Mouse (Mus musculus): Measurements from ENCODE around the gene Fam57b.

Gene Fam57b

GRCm38 (mm10) chr7:126799050-126799467 is 1.6 kb downstream of the Fam57b start:
- peak; percentile 98 for DNase-seq (ENCODE audit: low spot score in 2 of 2)

DNA sequence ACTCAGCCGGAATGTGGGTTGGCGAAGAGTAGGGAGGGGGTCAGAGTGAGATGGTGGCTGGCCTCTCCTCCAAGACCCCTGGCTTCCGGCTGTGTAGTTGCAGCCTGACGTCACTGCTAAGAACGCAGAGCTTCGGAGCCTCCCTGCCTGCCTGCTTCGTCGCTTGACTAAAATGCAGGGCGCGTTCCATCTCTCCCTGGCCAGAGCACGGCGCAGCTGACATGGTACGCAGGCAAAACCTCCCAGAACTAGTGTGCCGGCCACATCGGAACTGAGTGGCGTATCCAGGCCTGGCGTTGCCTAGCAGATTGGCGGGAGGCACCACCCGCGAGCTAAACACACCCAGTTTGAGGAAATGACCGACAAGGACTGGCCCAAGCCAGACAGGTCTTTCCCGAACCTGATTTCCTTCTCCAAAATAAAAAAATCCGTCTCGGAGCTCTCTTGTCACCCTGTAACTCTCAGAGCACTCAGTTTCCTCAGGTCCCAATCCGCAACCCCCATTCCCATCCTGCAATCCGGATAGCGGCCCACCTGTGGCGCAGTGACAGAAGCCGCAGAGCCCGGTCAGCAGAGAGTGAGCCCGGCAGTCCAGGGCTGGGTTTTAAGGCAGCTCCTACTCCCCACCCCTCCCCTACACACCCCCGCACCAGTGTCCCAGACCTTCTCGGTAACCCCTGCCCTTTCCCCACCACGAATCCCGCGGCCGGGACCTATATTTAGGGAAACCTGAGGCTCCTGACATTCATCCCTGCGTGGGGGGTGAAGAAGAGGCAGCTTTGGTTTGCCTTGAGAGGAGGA is 2.2 kb downstream of the Fam57b start:
- DNase-seq (ENCODE audit: low spot score in 2 of 2): peak in 1 of 2 experiments; percentile 41

- no peak for DNase-seq (ENCODE audit: low spot score in 2 of 2)
Measured at GRCm38 (mm10) chr7:126800269-126801056, 3.0 kb downstream of the Fam57b start.

GRCm38 (mm10) chr7:126801057-126801422 is 3.6 kb downstream of the Fam57b start:
- DNase-seq (ENCODE audit: low spot score in 2 of 2): no peak

- DNase-seq (ENCODE audit: low spot score in 2 of 2): no peak
Measured at GRCm38 (mm10) chr7:126802134-126802889, 4.8 kb downstream of the Fam57b start.

- no peak for DNase-seq (ENCODE audit: low spot score in 2 of 2)
Measured at GRCm38 (mm10) chr7:126803181-126803580, 5.7 kb downstream of the Fam57b start.

- no peak for DNase-seq (ENCODE audit: low spot score in 2 of 2)
Measured at GRCm38 (mm10) chr7:126803751-126804150, 6.3 kb downstream of the Fam57b start.

DNA sequence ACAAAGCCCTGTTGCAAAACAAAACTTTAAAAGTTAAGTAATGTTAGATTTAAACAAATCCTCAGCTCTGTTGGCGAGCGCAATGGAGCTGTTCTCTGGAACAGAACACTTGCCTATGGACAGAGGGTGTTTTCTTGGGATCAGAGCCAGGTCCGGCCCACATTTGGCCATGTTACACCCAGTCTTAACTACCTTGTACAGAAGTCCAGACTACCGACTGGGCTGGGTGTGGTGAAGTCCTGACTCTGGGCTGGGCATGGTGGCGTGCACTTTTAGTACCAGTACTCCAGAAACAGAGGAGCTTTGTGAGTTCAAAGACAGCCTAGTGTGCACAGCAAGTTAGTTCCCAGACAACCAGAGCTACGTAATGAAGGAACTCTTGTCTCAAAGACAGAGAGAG is 9.5 kb downstream of the Fam57b start:
- DNase-seq (ENCODE audit: low spot score in 2 of 2): no peak

DNA sequence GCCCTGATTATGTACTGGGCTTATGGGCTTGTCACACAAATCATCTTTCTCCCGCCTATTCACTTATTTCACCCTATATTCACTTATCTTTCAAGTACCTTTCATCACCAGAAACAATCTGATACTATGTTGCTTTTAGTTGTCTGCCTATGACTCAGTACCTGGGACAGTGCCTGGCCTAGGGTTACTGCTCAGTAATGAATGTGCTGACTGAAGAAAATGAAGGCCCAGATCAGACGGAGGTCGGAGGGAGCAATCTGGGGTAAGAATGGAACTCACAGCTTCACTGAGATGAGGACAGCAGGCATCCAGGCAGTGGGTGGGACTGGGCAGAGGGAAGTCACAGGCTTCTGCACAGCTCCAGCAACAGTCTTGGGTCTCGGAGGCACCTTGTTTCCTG is 9.9 kb downstream of the Fam57b start:
- no peak for DNase-seq (ENCODE audit: low spot score in 2 of 2)

DNA sequence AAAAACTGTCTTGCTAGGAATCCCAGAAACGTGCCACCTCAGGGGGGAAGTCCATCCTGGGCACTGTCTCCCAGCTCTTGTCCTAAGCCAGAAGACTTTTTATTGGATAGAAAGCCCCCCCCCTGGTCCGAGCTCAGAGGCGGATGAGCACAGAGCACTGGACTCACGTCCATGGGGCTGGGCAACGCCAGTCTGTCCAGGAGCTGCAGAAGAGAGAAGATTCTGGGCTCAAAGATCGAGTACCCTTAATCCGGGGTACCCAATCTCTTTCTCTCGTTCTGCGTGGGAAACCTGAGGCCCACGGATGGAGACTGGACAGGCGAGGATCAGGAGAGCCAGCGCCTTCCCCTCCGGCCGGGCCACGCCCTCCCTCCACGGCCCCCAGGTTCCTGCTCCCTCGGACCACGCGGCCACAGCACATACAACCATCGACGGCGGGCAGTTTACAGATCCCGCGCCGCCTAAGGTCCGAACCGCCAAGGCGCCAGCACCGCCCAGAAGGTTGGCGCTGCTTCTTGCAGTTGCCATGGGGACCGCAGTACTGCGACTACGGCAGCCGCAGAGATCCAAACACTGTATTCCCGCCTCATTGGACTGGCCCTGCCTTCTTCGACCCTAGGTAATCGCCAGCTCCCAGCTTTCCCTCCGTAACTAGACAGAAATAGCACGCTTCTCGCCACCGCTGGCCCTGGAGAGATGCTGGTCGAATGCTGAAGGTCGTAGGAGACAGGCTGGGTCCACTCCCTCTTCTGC is 11.4 kb downstream of the Fam57b start:
- DNase-seq (ENCODE audit: low spot score in 2 of 2): peak; percentile 69 to 75

DNA sequence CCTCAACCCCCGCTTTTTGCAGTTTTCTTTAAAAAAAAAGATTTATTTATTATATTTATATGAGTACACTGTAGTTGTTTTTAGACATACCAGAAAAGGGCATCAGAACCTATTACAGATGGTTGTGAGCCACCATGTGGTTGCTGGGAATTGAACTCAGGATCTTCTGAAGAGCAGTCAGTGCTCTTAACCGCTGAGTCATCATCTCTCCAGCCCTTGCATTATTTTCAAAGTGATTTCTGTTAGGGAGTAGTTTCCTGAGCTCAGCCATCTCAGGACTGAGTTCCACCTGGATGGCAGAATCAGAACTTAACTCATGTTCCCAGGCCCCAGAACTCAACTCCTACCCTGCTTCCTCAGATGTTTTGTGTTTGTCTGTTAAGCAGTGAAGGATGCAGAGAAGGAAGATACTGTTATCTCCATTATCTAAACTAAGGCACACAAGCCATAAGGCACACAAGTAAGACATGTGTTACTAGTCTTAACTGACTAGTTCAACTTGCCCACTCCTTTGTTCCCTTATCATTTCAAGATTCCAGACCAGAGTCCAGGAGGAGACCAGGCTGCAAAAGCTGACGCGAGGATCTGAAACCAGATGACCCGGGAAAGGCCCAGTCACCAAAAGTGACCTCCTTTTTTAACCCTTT is 12.4 kb downstream of the Fam57b start:
- DNase-seq (ENCODE audit: low spot score in 2 of 2): no peak

DNA sequence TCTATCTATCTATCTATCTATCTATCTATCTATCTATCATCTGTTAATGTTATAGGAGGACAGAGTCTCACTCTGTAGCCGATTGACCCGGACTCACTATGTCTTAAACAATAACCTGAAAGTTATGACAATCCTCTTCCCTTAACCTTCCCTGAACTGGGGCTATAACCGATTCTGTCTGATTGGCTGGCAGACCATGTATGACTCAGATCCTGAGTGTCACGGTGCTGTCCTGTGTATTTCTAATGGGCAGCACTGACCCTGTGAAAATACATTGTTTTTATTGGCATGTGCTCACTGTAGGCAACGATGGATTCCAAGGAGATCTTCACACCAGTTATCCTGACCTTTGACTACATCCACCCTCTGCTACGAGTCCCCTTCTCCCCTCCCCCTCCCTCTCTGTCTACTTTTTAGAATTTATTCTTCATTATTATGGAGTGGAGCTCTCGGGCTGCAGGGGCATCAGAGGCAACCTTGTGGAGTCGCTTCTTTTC is 18.3 kb downstream of the Fam57b start:
- no peak for DNase-seq (ENCODE audit: low spot score in 2 of 2)

GRCm38 (mm10) chr7:126816494-126816893 is 19.0 kb downstream of the Fam57b start:
- no peak for DNase-seq (ENCODE audit: low spot score in 2 of 2)

DNA sequence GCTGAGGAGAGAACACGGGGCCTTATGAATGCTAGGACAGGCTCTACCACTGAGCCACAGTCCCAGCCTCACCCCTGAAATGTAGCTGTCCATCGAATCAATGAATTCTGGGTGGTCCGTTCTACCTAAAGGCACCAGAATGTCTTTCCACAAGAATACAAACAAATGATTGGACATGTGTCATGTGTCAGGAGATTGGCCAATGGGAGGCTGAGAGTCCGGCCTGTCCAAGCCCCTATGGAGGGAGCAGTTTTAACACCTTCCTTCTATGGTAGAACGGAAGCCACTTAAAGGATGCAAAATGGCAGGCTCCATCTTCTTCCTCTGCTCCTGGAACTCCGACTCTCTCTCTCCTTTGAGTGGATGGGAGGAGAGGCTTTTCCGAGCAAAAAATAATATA is 20.1 kb downstream of the Fam57b start:
- no peak for DNase-seq (ENCODE audit: low spot score in 2 of 2)

DNA sequence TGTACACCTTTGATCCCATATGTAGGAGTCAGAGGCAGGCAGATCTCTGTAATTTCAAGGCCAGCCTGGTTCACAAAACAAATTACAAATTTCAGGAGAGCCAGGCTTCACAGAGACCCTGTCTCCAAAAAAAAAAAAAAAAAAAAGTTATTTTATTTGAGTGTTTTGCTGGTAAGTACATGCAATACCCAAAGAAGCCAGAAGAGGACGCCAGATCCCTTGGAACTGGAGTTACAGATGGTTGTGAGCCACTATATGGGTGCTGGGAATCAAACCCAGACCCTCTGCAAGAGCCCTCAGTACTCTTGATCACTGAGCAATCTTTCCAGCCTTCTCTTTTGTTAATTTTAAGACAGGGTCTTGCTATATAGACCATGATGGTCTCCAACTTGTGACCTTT is 21.4 kb downstream of the Fam57b start:
- no peak for DNase-seq (ENCODE audit: low spot score in 2 of 2)

GRCm38 (mm10) chr7:126821835-126822511 is 24.5 kb downstream of the Fam57b start:
- DNase-seq (ENCODE audit: low spot score in 2 of 2): peak; percentile 65 to 66

- DNase-seq (ENCODE audit: low spot score in 2 of 2): no peak
Measured at GRCm38 (mm10) chr7:126822741-126823140, 25.3 kb downstream of the Fam57b start.

DNA sequence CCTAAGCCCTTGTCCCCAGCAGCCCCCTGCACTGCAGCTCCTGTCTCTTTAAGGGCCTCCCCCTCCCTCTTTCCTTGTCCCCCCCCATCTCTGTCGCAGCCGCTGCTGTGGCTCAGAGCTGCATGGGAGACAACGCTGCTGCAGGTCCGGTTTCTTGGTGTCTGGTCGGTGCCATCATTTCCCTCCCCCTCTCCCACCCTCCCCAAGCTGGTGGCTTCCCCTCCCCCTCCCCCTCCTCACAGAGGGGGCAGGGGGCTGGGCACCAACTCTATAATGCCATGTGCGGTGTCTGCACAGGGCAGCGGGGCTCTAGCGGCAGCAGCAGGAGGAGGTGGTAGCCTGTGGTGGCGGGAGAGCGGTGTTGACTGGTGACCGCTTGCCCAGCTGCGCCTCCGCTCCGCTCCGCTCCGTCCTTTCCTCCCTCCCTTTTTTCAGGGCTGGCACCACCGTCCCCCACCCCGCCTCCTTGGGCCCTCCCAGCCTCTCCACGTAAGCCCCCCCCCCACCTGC is 25.8 kb downstream of the Fam57b start:
- no peak for DNase-seq (ENCODE audit: low spot score in 2 of 2)

- no peak for DNase-seq (ENCODE audit: low spot score in 2 of 2)
Measured at GRCm38 (mm10) chr7:126823940-126824339, 26.5 kb downstream of the Fam57b start.

- DNase-seq (ENCODE audit: low spot score in 2 of 2): no peak
Measured at GRCm38 (mm10) chr7:126825403-126825802, 27.9 kb downstream of the Fam57b start.

All from spleen, postnatal 36 days (tissue).